Mouse (Mus musculus) yolk sac, embryonic 10.5 days (tissue): Measurements from ENCODE around the gene Astn1.

Experiments
- DNase-seq: peaks from one replicate; pipeline ENCODE4 v3.0.0-alpha.2; 2017; ENCODE audit warnings: low spot score

The Astn1 gene

GRCm38 (mm10) chr1:158361964-158362291 lies at the start of gene Astn1:
TSS of gene Astn1 (plus strand) at chr1:158362273.
- no peak for DNase-seq

GRCm38 (mm10) chr1:158323325-158323724 lies 38.7 kb upstream of the Astn1 start:
- no peak for DNase-seq

- DNase-seq, result no peak
These were observed 33.9 kb upstream of the Astn1 start for GRCm38 (mm10) chr1:158328126-158328525.

GRCm38 (mm10) chr1:158328839-158329238 lies 33.2 kb upstream of the Astn1 start:
- DNase-seq, result no peak

- no peak for DNase-seq
These were observed 18.8 kb upstream of the Astn1 start for GRCm38 (mm10) chr1:158343243-158343714.

- DNase-seq, result no peak
These were observed 8.3 kb upstream of the Astn1 start for GRCm38 (mm10) chr1:158353656-158354371.

- no peak for DNase-seq
These were observed 6.7 kb upstream of the Astn1 start for GRCm38 (mm10) chr1:158355177-158356050.

GRCm38 (mm10) chr1:158356051-158356461 lies 6.0 kb upstream of the Astn1 start, which contains the start of gene Brinp2:
TSS of gene Brinp2 (minus strand) at chr1:158356326.
- peak; percentile 60 for DNase-seq

- no peak for DNase-seq
These were observed 424 bp downstream of the Astn1 start for GRCm38 (mm10) chr1:158362292-158363101.

GRCm38 (mm10) chr1:158364461-158364860 lies 2.4 kb downstream of the Astn1 start:
- no peak for DNase-seq

- DNase-seq, result no peak
These were observed 20.2 kb downstream of the Astn1 start for GRCm38 (mm10) chr1:158382277-158382676.

GRCm38 (mm10) chr1:158383210-158383609 lies 21.1 kb downstream of the Astn1 start:
- DNase-seq, result no peak

- DNase-seq, result no peak
These were observed 23.2 kb downstream of the Astn1 start for GRCm38 (mm10) chr1:158385311-158385710.

GRCm38 (mm10) chr1:158386781-158387180 lies 24.7 kb downstream of the Astn1 start:
- no peak for DNase-seq

- no peak for DNase-seq
These were observed 26.9 kb downstream of the Astn1 start for GRCm38 (mm10) chr1:158388995-158389394.

- DNase-seq, result no peak
These were observed 28.6 kb downstream of the Astn1 start for GRCm38 (mm10) chr1:158390693-158391092.

GRCm38 (mm10) chr1:158397058-158397457 lies 35.0 kb downstream of the Astn1 start:
- no peak for DNase-seq

GRCm38 (mm10) chr1:158400898-158401297 lies 38.8 kb downstream of the Astn1 start:
- DNase-seq, result no peak

GRCm38 (mm10) chr1:158405899-158406769 lies 44.1 kb downstream of the Astn1 start:
- DNase-seq, result no peak

- DNase-seq, result no peak
These were observed 46.1 kb downstream of the Astn1 start for GRCm38 (mm10) chr1:158408124-158408523.

- DNase-seq, result no peak
These were observed 49.1 kb downstream of the Astn1 start for GRCm38 (mm10) chr1:158411146-158411545.
